Mouse (Mus musculus): ENCODE measurements around the gene Ppip5k2.

GRCm38 (mm10) chr1:97667288-97667687 lies 102.9 kb downstream of the Ppip5k2 start:
- TF ChIP-seq CTCF (IDR thresholded peaks at IDR 0.05; ENCODE audit: low read depth): no peak
- TF ChIP-seq EP300 (optimal IDR thresholded peaks at IDR 0.05): no peak
